20 mouse cellular contexts compared by ENCODE assay signal in the genomic region with DNA sequence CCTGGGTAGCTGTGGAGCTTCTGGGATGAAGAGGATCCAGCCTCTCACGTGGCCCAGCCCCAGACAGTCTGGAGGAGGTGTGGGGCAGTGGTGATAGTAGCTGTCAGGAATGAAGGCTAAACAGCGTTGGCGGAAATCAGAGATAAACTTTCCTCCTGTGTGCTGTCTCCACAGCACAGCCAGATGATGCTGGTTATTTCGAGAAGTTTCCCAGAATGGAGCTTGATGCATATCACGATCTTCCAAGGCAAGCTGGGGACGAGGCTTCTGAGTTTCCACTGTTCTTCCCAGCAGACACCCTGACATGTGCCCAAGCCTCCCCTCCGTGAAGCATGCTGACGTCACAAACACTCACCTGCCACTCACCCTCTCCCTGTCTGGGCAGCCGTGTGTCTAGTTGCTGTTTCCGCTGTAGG. TPM values are rescaled to one million over a fixed set of nuclear protein-coding genes. Genes with fewer than 3 reads are reported as not detected.
DNase-seq lines count a peak whose midpoint lies in the region; ATAC-seq lines count a peak whose summit lies in the region.
"Had no signal": no experiment of that assay in that cellular context is flagged by ENCODE, and none has a peak within 500 bp of the region (broad histone marks: within the 10 kb centered on the region; RNA-seq: fewer than 3 reads in every experiment).

No protein-coding gene starts in this region.

- peaks cover 16% of the 10 kb centered on the region for H3K4me1 ChIP-seq in heart, embryonic 13.5 days
- H3K4me1 ChIP-seq in kidney, embryonic 15.5 days: no peaks in the 10 kb centered on the region
- H3K4me1 ChIP-seq: embryonic facial prominence, embryonic 12.5 days; hindbrain, embryonic 10.5 days had no signal

- no peaks in the 10 kb centered on the region for H3K9me3 ChIP-seq in heart, embryonic 13.5 days
- H3K9me3 ChIP-seq in kidney, embryonic 15.5 days (replicated peaks): no peaks in the 10 kb centered on the region
- H3K9me3 ChIP-seq: embryonic facial prominence, embryonic 12.5 days; hindbrain, embryonic 10.5 days had no signal

- DNase-seq in heart, adult 9 months (ENCODE audit: low spot score in 2 of 2): no peak
- DNase-seq in frontal cortex, postnatal 10 days (ENCODE audit: low spot score in 2 of 2): peak; percentile 45 to 71
- DNase-seq in left cerebral cortex, postnatal 10 days (ENCODE audit: extremely low spot score in 1 of 2, low spot score in 2 of 2): peak; percentile 50 to 60
- peak; percentile 63 for DNase-seq in right cerebral cortex, postnatal 25 days
- no peak for DNase-seq in kidney, postnatal 10 days
- DNase-seq in cerebellum, adult 18-20 months: no peak
- DNase-seq: adrenal gland, adult 2 months; cerebellum, adult 9-11 months; gastrocnemius, postnatal 14 days; heart, adult 2 months; thymus, postnatal 14 days had no signal

- H3K36me3 ChIP-seq in heart, embryonic 13.5 days: no peaks in the 10 kb centered on the region
- H3K36me3 ChIP-seq in kidney, embryonic 15.5 days: no peaks in the 10 kb centered on the region
- H3K36me3 ChIP-seq: embryonic facial prominence, embryonic 12.5 days; hindbrain, embryonic 10.5 days had no signal

- 0 out of 2 replicates have a peak overlapping the region, but pooled peaks have one; percentile 4 for H3K4me3 ChIP-seq in heart, embryonic 13.5 days
- H3K4me3 ChIP-seq in kidney, embryonic 15.5 days (replicated peaks): no peak overlapping the region
- H3K4me3 ChIP-seq: embryonic facial prominence, embryonic 12.5 days; heart, adult 2 months; hindbrain, embryonic 10.5 days had no signal

- no peak overlapping the region for H3K9ac ChIP-seq in heart, embryonic 13.5 days
- no peak overlapping the region for H3K9ac ChIP-seq in kidney, embryonic 15.5 days
- H3K9ac ChIP-seq: embryonic facial prominence, embryonic 12.5 days; liver, embryonic 14.5 days had no signal

- ATAC-seq in heart, embryonic 13.5 days (ENCODE audit: extremely low read depth, insufficient number of reproducible peaks, low FRiP score, low TSS enrichment): no peak
- no peak for ATAC-seq in kidney, embryonic 15.5 days (replicated peaks; ENCODE audit: low FRiP score)
- ATAC-seq: forebrain, embryonic 16.5 days; hindbrain, postnatal 0 days; intestine, postnatal 0 days had no signal

- peak overlapping the region; percentile 40 for H3K4me2 ChIP-seq in heart, embryonic 13.5 days
- no peak overlapping the region for H3K4me2 ChIP-seq in kidney, embryonic 15.5 days
- H3K4me2 ChIP-seq: embryonic facial prominence, embryonic 12.5 days; midbrain, embryonic 11.5 days had no signal

- H3K27me3 ChIP-seq in heart, embryonic 13.5 days (replicated peaks): no peaks in the 10 kb centered on the region; the same call in 1 of the 2 replicates
- peaks cover 12% of the 10 kb centered on the region; the same call in 1 of the 2 replicates for H3K27me3 ChIP-seq in kidney, embryonic 15.5 days

- intact Hi-C loops in left cerebral cortex, postnatal 10 days (cut with DNase I): no loop called here

- 13% methylated on average over 10 of the region's 10 CpGs for WGBS in heart, embryonic 13.5 days
- 59% methylated on average over 10 of the region's 10 CpGs for WGBS in kidney, embryonic 15.5 days

- H3K27ac ChIP-seq in heart, embryonic 13.5 days (replicated peaks): no peak overlapping the region
- no peak overlapping the region for H3K27ac ChIP-seq in kidney, embryonic 15.5 days
- H3K27ac ChIP-seq: embryonic facial prominence, embryonic 12.5 days; heart, adult 2 months; hindbrain, embryonic 10.5 days; hindbrain, postnatal 0 days; liver, embryonic 14.5 days had no signal

RNA-seq across cellular contexts. Expression of gene Kcna6, which starts 43.2 kb away (rescaled TPM):
- polyA plus RNA-seq in heart, embryonic 13.5 days (2015; fragmentation: Nextera tagmentation; extraction: Ambion mirVana): 0.61 and 1.4 TPM in 2 replicates
- total RNA-seq in left cerebral cortex, postnatal 10 days (2021): 10 to 100 TPM; 78.2 to 82.1 TPM
- 2.3 and 3.2 TPM in 2 replicates for polyA plus RNA-seq in kidney, embryonic 15.5 days (2015; fragmentation: Nextera tagmentation; extraction: Ambion mirVana)

Comparison
In these comparisons a context has a peak if more than half of its experiments do, and no peak if none do; other contexts are left out.
1. DNase-seq: peak in frontal cortex, postnatal 10 days (2 of 2), left cerebral cortex, postnatal 10 days (2 of 2) and right cerebral cortex, postnatal 25 days (single experiment); none in heart, adult 9 months (0 of 2), kidney, postnatal 10 days (single experiment) and cerebellum, adult 18-20 months (0 of 2).